Comparison of ENCODE assay signal across 10 mouse cellular contexts in the genomic region with DNA sequence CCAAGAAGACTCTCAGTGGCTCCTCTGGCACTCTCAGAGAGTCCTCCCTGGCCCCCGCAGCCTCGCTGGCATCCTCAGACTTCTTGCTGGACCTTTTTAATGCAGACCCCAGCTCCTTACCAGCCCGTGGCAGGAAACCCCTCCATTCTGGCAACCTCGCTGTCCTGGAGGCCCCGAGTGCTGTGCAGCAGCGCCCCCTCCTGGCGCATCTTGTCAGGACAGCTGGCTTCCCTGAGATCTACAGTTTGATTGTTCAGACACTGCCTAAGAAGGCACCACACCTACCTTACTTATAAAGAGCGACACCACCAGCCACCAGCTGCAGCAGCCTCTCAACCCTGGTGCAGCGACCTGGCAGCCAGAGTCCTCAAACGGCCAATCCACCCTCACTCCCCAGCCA. TPM values are rescaled to one million over a fixed set of nuclear protein-coding genes. Genes with fewer than 3 reads are reported as not detected.
DNase-seq lines count a peak whose midpoint lies in the region; ATAC-seq and TF ChIP-seq lines count a peak whose summit lies in the region.
"Had no signal": no experiment of that assay in that cellular context is flagged by ENCODE, and none has a peak within 500 bp of the region (broad histone marks: within the 10 kb centered on the region; RNA-seq: fewer than 3 reads in every experiment).

No protein-coding gene starts in this region.

- H3K9me3 ChIP-seq in embryonic facial prominence, embryonic 13.5 days: no peaks in the 10 kb centered on the region
- H3K9me3 ChIP-seq in hindbrain, postnatal 0 days (ENCODE audit: low read length): no peaks in the 10 kb centered on the region
- no peaks in the 10 kb centered on the region for H3K9me3 ChIP-seq in limb, embryonic 12.5 days

- 0 out of 2 replicates have a peak overlapping the region, but pooled peaks have one; percentile 16 for H3K9ac ChIP-seq in embryonic facial prominence, embryonic 13.5 days
- no peak overlapping the region for H3K9ac ChIP-seq in hindbrain, postnatal 0 days (replicated peaks; ENCODE audit: low read length)
- H3K9ac ChIP-seq in limb, embryonic 12.5 days (replicated peaks): no peak overlapping the region

- peak; percentile 64; the same call in 1 of the 2 replicates for TF ChIP-seq CTCF in thymus, adult 2 months (IDR thresholded peaks at IDR 0.05; ENCODE audit: borderline replicate concordance, control insufficient read depth, extremely low read depth, insufficient read depth, low read length, poor library complexity)
- peak; percentile 92 for TF ChIP-seq CTCF in hindbrain, postnatal 0 days (IDR thresholded peaks at IDR 0.05; ENCODE audit: low read depth)

- H3K27me3 ChIP-seq in thymus, adult 2 months (ENCODE audit: control insufficient read depth, insufficient read depth, low read length): peaks cover 4% of the 10 kb centered on the region; the same call in 1 of the 2 replicates
- peaks cover 40% of the 10 kb centered on the region for H3K27me3 ChIP-seq in embryonic facial prominence, embryonic 13.5 days
- peaks cover 13% of the 10 kb centered on the region for H3K27me3 ChIP-seq in hindbrain, postnatal 0 days (ENCODE audit: insufficient read depth, low read length)
- peaks cover 49% of the 10 kb centered on the region for H3K27me3 ChIP-seq in limb, embryonic 12.5 days

- DNase-seq in thymus, adult 2 months: peak; percentile 51
- DNase-seq in thymus, adult 18-20 months: no peak
- peak; percentile 64 for DNase-seq in brain, adult 2 months (ENCODE audit: low read depth, low spot score)
- peak; percentile 86 for DNase-seq in hindbrain, postnatal 0 days (ENCODE audit: low spot score)
- DNase-seq in ovary, postnatal 36 days (ENCODE audit: low spot score): peak; percentile 71

- H3K4me3 ChIP-seq in thymus, adult 2 months (ENCODE audit: control insufficient read depth, insufficient read depth, low read length): no peak overlapping the region
- no peak overlapping the region for H3K4me3 ChIP-seq in embryonic facial prominence, embryonic 13.5 days
- H3K4me3 ChIP-seq in hindbrain, postnatal 0 days (ENCODE audit: low read length): no peak overlapping the region
- no peak overlapping the region for H3K4me3 ChIP-seq in limb, embryonic 12.5 days (replicated peaks)

- no peaks in the 10 kb centered on the region for H3K36me3 ChIP-seq in thymus, adult 2 months (ENCODE audit: control insufficient read depth, insufficient read depth, low read length)
- no peaks in the 10 kb centered on the region for H3K36me3 ChIP-seq in embryonic facial prominence, embryonic 13.5 days
- H3K36me3 ChIP-seq in hindbrain, postnatal 0 days (ENCODE audit: insufficient read depth, low read length): no peaks in the 10 kb centered on the region
- H3K36me3 ChIP-seq in limb, embryonic 12.5 days: no peaks in the 10 kb centered on the region

- WGBS in thymus, adult 2 months: 21% methylated on average over 10 of the region's 10 CpGs
- WGBS in embryonic facial prominence, embryonic 13.5 days: 12% methylated on average over 10 of the region's 10 CpGs
- 12% methylated on average over 10 of the region's 10 CpGs for WGBS in hindbrain, postnatal 0 days
- WGBS in limb, embryonic 12.5 days: 7% methylated on average over 10 of the region's 10 CpGs

- no peak for TF ChIP-seq POLR2A in thymus, adult 2 months (IDR thresholded peaks at IDR 0.05; ENCODE audit: control insufficient read depth, extremely low read depth, insufficient read depth, low read length, poor library complexity)

- no peak for ATAC-seq in embryonic facial prominence, embryonic 13.5 days (ENCODE audit: insufficient number of reproducible peaks, insufficient read depth, low FRiP score, low TSS enrichment, low read depth)
- ATAC-seq in hindbrain, postnatal 0 days: peak; percentile 28; the same call in 1 of the 2 replicates
- ATAC-seq in limb, embryonic 12.5 days (ENCODE audit: insufficient number of reproducible peaks, insufficient read depth, low FRiP score, low TSS enrichment, low read depth): no peak
- no peak for ATAC-seq in inflammation-experienced regulatory T-cells, adult 6 months

- no peak overlapping the region for H3K27ac ChIP-seq in thymus, adult 2 months (ENCODE audit: control insufficient read depth, insufficient read depth, low read length)
- no peak overlapping the region for H3K27ac ChIP-seq in embryonic facial prominence, embryonic 13.5 days
- no peak overlapping the region for H3K27ac ChIP-seq in hindbrain, postnatal 0 days
- no peak overlapping the region for H3K27ac ChIP-seq in limb, embryonic 12.5 days

- H3K4me1 ChIP-seq in thymus, adult 2 months (replicated peaks; ENCODE audit: control insufficient read depth, insufficient read depth, low read length): no peaks in the 10 kb centered on the region
- H3K4me1 ChIP-seq in embryonic facial prominence, embryonic 13.5 days: peaks cover 48% of the 10 kb centered on the region
- H3K4me1 ChIP-seq in hindbrain, postnatal 0 days (ENCODE audit: insufficient read depth, low read length): 0 out of 2 replicates have a peak, but pooled peaks cover 5% of the 10 kb centered on the region
- H3K4me1 ChIP-seq in limb, embryonic 12.5 days (replicated peaks): peaks cover 22% of the 10 kb centered on the region

- peak overlapping the region; percentile 30; the same call in 1 of the 2 replicates for H3K4me2 ChIP-seq in embryonic facial prominence, embryonic 13.5 days
- H3K4me2 ChIP-seq in hindbrain, postnatal 0 days (ENCODE audit: low read depth, low read length): no peak overlapping the region
- 0 out of 2 replicates have a peak overlapping the region, but pooled peaks have one; percentile 2 for H3K4me2 ChIP-seq in limb, embryonic 12.5 days

RNA-seq across cellular contexts. Expression of a gene that starts 4.7 kb away (rescaled TPM):
- polyA plus RNA-seq in thymus, adult 2 months (2012; rRNA removed): 0.31 and 0.43 TPM in 2 replicates
- polyA plus RNA-seq in embryonic facial prominence, embryonic 13.5 days (2015; fragmentation: Nextera tagmentation; extraction: Ambion mirVana): 0.32 and 0.42 TPM in 2 replicates
- total RNA-seq in hindbrain, postnatal 0 days (2014; rRNA removed): 0.07 TPM in 1 of 2 replicates, not detected in the other
- 0.05 TPM in 1 of 2 replicates, not detected in the other for polyA plus RNA-seq in hindbrain, postnatal 0 days (2015; fragmentation: Nextera tagmentation; extraction: Ambion mirVana)
- polyA plus RNA-seq in limb, embryonic 12.5 days (2016; fragmentation: Nextera tagmentation; extraction: Ambion mirVana): 0.10 TPM in 2 replicates
- not detected for polyA plus RNA-seq in inflammation-experienced regulatory T-cells, adult 6 months (2017; shearing (Covaris generic))
- polyA plus RNA-seq: neural tube, embryonic 14.5 days had no signal

RNA-seq across cellular contexts. Expression of a gene that starts 7.1 kb away (rescaled TPM):
- polyA plus RNA-seq in thymus, adult 2 months (2012; rRNA removed): not detected in 2 replicates
- polyA plus RNA-seq in embryonic facial prominence, embryonic 13.5 days (2015; fragmentation: Nextera tagmentation; extraction: Ambion mirVana): not detected in 2 replicates
- total RNA-seq in hindbrain, postnatal 0 days (2014; rRNA removed): not detected in 2 replicates
- not detected in 2 replicates for polyA plus RNA-seq in hindbrain, postnatal 0 days (2015; fragmentation: Nextera tagmentation; extraction: Ambion mirVana)
- polyA plus RNA-seq in limb, embryonic 12.5 days (2016; fragmentation: Nextera tagmentation; extraction: Ambion mirVana): not detected in 2 replicates
- not detected for polyA plus RNA-seq in inflammation-experienced regulatory T-cells, adult 6 months (2017; shearing (Covaris generic))
- total RNA-seq: heart, adult 18-20 months had no signal
- polyA plus RNA-seq: neural tube, embryonic 14.5 days had no signal

RNA-seq across cellular contexts. Expression of a gene that starts 48.6 kb away (rescaled TPM):
- polyA plus RNA-seq in thymus, adult 2 months (2012; rRNA removed): 1.1 and 1.6 TPM in 2 replicates
- not detected in 2 replicates for polyA plus RNA-seq in embryonic facial prominence, embryonic 13.5 days (2015; fragmentation: Nextera tagmentation; extraction: Ambion mirVana)
- total RNA-seq in hindbrain, postnatal 0 days (2014; rRNA removed): not detected in 2 replicates
- not detected in 2 replicates for polyA plus RNA-seq in hindbrain, postnatal 0 days (2015; fragmentation: Nextera tagmentation; extraction: Ambion mirVana)
- not detected in 2 replicates for polyA plus RNA-seq in limb, embryonic 12.5 days (2016; fragmentation: Nextera tagmentation; extraction: Ambion mirVana)
- polyA plus RNA-seq in inflammation-experienced regulatory T-cells, adult 6 months (2017; shearing (Covaris generic)): not detected
- total RNA-seq: heart, adult 18-20 months had no signal
- polyA plus RNA-seq: neural tube, embryonic 14.5 days had no signal

Comparison
In these comparisons a context has a peak if more than half of its experiments do, and no peak if none do; other contexts are left out.
1. DNase-seq: peak in thymus, adult 2 months (single experiment), brain, adult 2 months (single experiment), hindbrain, postnatal 0 days (single experiment) and ovary, postnatal 36 days (single experiment); none in thymus, adult 18-20 months (0 of 2).